Mouse (Mus musculus) limb, embryonic 14.5 days (tissue): Measurements from ENCODE around the gene Mettl6. TPM values are rescaled to one million over a fixed set of nuclear protein-coding genes. Genes with fewer than 3 reads are reported as not detected.

Experiments
- ATAC-seq: fragments of 200-750 bp; cut with Nextera tagmentation; 2 replicates; pipeline ENCODE4 v1.8.0; 2017; ENCODE audit warnings: low read depth, moderate number of reproducible peaks, moderate TSS enrichment; ENCODE audit not compliant: low FRiP score
- DNase-seq: peaks from one replicate; pipeline ENCODE4 v3.0.0-alpha.2; 2015; ENCODE audit warnings: low spot score
- H3K27ac ChIP-seq: fragments of 300-500 bp; sonication (generic); replicated peaks from 2 replicates; pipeline ENCODE4 v1.5.1; 2014; ENCODE audit warnings: low read depth, mild to moderate bottlenecking, low read length, moderate library complexity, mixed read lengths
- H3K27me3 ChIP-seq: fragments of 300-500 bp; sonication (generic); 2 replicates; pipeline ENCODE4 v1.6.1; 2014; ENCODE audit warnings: low read length, mixed read lengths; ENCODE audit not compliant: control insufficient read depth, insufficient read depth
- H3K36me3 ChIP-seq: fragments of 300-500 bp; sonication (generic); 2 replicates; pipeline ENCODE4 v1.6.1; 2014; ENCODE audit warnings: mild to moderate bottlenecking, low read length, moderate library complexity, mixed read lengths; ENCODE audit not compliant: control insufficient read depth, insufficient read depth
- H3K4me1 ChIP-seq: fragments of 300-500 bp; sonication (generic); 2 replicates; pipeline ENCODE4 v1.6.1; 2014; ENCODE audit warnings: antibody characterized with exemption, low read length, mixed read lengths; ENCODE audit not compliant: control insufficient read depth, insufficient read depth
- H3K4me2 ChIP-seq: fragments of 300-500 bp; sonication (generic); replicated peaks from 2 replicates; pipeline ENCODE4 v1.6.1; 2014; ENCODE audit warnings: low read depth, mild to moderate bottlenecking, low read length, moderate library complexity; ENCODE audit not compliant: severe bottlenecking
- H3K4me3 ChIP-seq: fragments of 300-500 bp; sonication (generic); replicated peaks from 2 replicates; pipeline ENCODE4 v1.5.1; 2014; ENCODE audit warnings: low read length
- H3K9ac ChIP-seq: fragments of 300-500 bp; sonication (generic); 2 replicates; pipeline ENCODE4 v1.6.1; 2014; ENCODE audit warnings: mild to moderate bottlenecking, low read depth, low read length, moderate library complexity; ENCODE audit not compliant: severe bottlenecking
- H3K9me3 ChIP-seq: fragments of 300-500 bp; sonication (generic); 2 replicates; pipeline ENCODE4 v1.6.1; 2016; ENCODE audit warnings: low read length; ENCODE audit not compliant: control insufficient read depth
- POLR2A ChIP-seq: fragments of 200-500 bp; IDR thresholded peaks from 2 replicates; pipeline ENCODE4 v1.8.0; 2012; ENCODE audit warnings: inconsistent platforms, mild to moderate bottlenecking, moderate library complexity, borderline replicate concordance; ENCODE audit not compliant: insufficient read depth, insufficient read length; ENCODE audit errors: extremely low read depth
- WGBS: fragments of 180-500 bp; shearing (Covaris S2); extraction: QIAGEN DNeasy Blood & Tissue Kit; methylation state at CpG from one replicate; pipeline ENCODE4 v1.1.7; 2014; 5-methylcytosine and 5-hydroxymethylcytosine counted together
- polyA plus RNA-seq, 2 experiments: library from polyadenylated mRNA; depleted of rRNA in 1 of 2; stranded (reverse) in 1 of 2; unstranded in 1 of 2; fragments of >200 nt; fragmentation: Nextera tagmentation in 1 of 2; extraction: Ambion mirVana in 1 of 2; gene quantifications; 2 replicates each; pipeline versions ENCODE4 v1.2.1 to v1.2.3; 2012 to 2014

Mettl6 gene
- polyA plus RNA-seq, 2 experiments: 31.3 to 59.8 TPM

DNA sequence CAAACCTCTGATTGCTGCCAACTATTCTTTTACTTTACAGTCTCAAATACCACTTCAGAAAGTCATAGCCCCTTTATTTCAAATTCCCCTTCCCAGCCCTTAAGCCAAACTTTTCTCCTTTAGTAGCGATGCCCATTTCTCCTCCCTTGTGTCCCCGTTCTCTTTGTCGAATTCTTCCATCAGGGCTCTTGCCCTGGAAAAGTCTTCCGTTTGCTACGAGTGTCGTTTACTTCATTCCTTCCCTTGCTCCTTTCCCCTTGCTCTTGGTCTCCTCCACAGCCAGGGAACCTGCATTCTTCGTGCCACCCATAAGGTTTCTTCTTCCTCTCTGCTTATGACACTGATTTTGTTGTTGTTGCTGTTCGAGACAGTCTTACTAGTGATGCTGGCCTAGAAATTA, 698 bp upstream of the Mettl6 start:
- WGBS: 4% methylated on average over 8 of the region's 8 CpGs
- peak overlapping the region; percentile 85 for H3K4me2 ChIP-seq
- H3K27me3 ChIP-seq: no peaks in the 10 kb centered on the region
- ATAC-seq (no peak), DNase-seq (no peak)
- peaks cover 43% of the 10 kb centered on the region for H3K36me3 ChIP-seq
- peak overlapping the region; percentile 83 for H3K9ac ChIP-seq
- H3K9me3 ChIP-seq: no peaks in the 10 kb centered on the region
- no peak for TF ChIP-seq POLR2A
- H3K27ac ChIP-seq: peak overlapping the region; percentile 87
- H3K4me3 ChIP-seq: peak overlapping the region; percentile 85
- H3K4me1 ChIP-seq: peaks cover 19% of the 10 kb centered on the region

DNA sequence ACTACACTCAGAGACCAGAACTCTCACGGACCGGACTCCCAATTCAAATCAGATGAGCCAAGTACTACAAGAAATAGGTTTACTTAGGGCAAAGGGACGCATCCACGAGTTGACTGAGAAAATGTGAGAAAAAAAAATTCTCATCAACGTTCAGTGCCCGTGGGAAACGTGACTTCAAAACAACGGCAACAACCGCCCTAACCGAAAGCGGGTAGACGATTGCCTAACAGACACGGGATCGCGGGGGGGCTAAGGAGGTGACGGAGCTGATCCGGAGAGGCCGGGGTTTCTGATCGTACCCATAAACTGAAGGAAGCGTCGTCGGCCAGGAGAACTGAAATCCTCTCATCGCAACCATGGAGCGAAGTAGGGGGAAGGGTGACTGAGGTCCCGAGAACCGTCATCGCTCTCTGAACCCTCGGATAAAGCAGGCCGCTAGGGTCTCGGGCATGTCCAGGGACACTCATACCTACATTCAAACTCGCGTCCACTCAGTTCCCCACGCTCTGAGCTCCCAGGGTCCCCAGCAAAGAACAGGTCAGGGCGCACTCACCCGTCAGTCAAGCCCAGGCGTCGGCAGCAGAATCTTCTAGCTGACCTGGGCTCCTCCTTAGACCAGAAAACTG, 378 bp downstream of the Mettl6 start, which contains the start of gene Eaf1:
Eaf1 (plus strand) TSS at position 51 of the 626 bp plus-strand sequence.
- Histone ChIP-seq H3K4me2 (peak within 1 kb of the TSS; percentile 85), H3K9ac (peak within 1 kb of the TSS; percentile 83), H3K36me3 (peaks cover 42% of the 10 kb centered on the region), H3K4me1 (peaks cover 19% of the 10 kb centered on the region), H3K9me3 (no peaks in the 10 kb centered on the region), H3K27me3 (no peaks in the 10 kb centered on the region), H3K27ac (peak within 1 kb of the TSS; percentile 87), H3K4me3 (peak within 1 kb of the TSS; percentile 85)
- TF ChIP-seq POLR2A: no peak
- DNase-seq: peak; percentile 16
- WGBS: 1% methylated on average over 37 of the region's 37 CpGs
- peak; percentile 44 for ATAC-seq

DNA sequence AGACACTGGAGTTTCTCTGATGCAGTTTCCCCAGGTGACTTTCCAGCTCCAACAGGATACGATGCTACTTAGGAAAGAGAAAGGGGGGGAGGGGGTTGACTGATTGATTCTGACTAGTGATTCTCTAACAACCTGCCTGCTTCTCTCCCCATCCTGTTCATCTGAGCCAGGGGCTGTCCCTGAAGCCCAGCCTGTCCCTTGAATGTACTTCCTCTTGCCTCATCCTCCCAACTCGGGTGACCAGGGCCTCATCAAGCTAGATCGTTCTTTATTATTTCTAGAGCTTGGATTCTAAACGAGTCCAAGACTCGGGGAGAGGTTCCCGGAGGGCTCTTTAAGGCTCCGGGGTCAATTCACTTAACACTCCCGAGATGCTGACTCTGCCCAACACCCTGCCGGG, 939 bp downstream of the Mettl6 start:
- Histone ChIP-seq H3K9ac (peak overlapping the region; percentile 83), H3K4me1 (peaks cover 19% of the 10 kb centered on the region), H3K4me3 (peak overlapping the region; percentile 85), H3K36me3 (peaks cover 42% of the 10 kb centered on the region), H3K27ac (no peak overlapping the region), H3K4me2 (peak overlapping the region; percentile 85), H3K27me3 (no peaks in the 10 kb centered on the region), H3K9me3 (no peaks in the 10 kb centered on the region)
- no peak for TF ChIP-seq POLR2A
- 37% methylated on average over 9 of the region's 9 CpGs for WGBS
- DNase-seq (no peak), ATAC-seq (no peak)

DNA sequence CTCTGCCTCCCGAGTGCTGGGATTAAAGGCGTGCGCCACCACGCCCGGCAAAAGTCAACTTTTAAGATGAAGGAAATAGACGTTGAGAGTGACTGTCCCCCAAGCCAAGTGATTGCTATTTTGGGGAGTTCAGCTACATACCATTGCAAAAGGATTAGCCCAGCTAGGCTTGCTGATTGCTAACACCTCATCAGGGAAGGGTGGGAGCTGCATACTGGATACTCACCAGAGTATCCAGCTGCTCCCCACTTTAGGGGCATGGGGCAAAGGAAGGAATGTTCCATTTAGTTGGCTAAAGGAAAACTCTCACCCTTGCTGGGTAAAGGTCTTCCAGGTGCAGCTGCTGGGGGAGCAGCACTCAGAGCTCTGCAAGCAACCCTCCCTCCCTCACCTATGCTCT, 6.8 kb downstream of the Mettl6 start:
- no peak for DNase-seq

GRCm38 (mm10) chr14:31486465-31486864, 8.4 kb downstream of the Mettl6 start:
- no peaks in the 10 kb centered on the region for H3K9me3 ChIP-seq
- H3K36me3 ChIP-seq: peaks cover 90% of the 10 kb centered on the region
- H3K4me3 ChIP-seq: no peak overlapping the region
- ATAC-seq (no peak), DNase-seq (no peak)
- TF ChIP-seq POLR2A: no peak
- H3K4me2 ChIP-seq: no peak overlapping the region
- no peak overlapping the region for H3K27ac ChIP-seq
- no peak overlapping the region for H3K9ac ChIP-seq
- WGBS: 82% methylated on average over 4 of the region's 4 CpGs
- no peaks in the 10 kb centered on the region for H3K4me1 ChIP-seq
- H3K27me3 ChIP-seq: no peaks in the 10 kb centered on the region

More for the DNA sequence above, 6.8 kb downstream of the Mettl6 start:
- no peaks in the 10 kb centered on the region for H3K27me3 ChIP-seq
- H3K27ac ChIP-seq: no peak overlapping the region
- H3K9me3 ChIP-seq: no peaks in the 10 kb centered on the region
- no peak overlapping the region for H3K4me2 ChIP-seq
- no peak for ATAC-seq
- no peaks in the 10 kb centered on the region for H3K4me1 ChIP-seq
- no peak overlapping the region for H3K9ac ChIP-seq
- peaks cover 85% of the 10 kb centered on the region for H3K36me3 ChIP-seq
- 94% methylated on average over 6 of the region's 6 CpGs for WGBS
- TF ChIP-seq POLR2A: no peak
- no peak overlapping the region for H3K4me3 ChIP-seq
